Mouse (Mus musculus): ENCODE measurements around the gene Kif19a.

Kif19a gene

GRCm38 (mm10) chr11:114764820-114765818, at the start of gene Kif19a:
Gene Kif19a (plus strand): TSS chr11:114765388.
- peak; percentile 43 to 48 for DNase-seq (ENCODE audit: low spot score in 2 of 2)

GRCm38 (mm10) chr11:114715531-114715930, 49.7 kb upstream of the Kif19a start:
- peak; percentile 61 to 63 for DNase-seq (ENCODE audit: low spot score in 2 of 2)

- DNase-seq (ENCODE audit: low spot score in 2 of 2), result no peak
Observed at GRCm38 (mm10) chr11:114720535-114720934, 44.7 kb upstream of the Kif19a start.

GRCm38 (mm10) chr11:114722438-114722837, 42.8 kb upstream of the Kif19a start:
- DNase-seq (ENCODE audit: low spot score in 2 of 2), result no peak

GRCm38 (mm10) chr11:114723030-114723429, 42.2 kb upstream of the Kif19a start:
- no peak for DNase-seq (ENCODE audit: low spot score in 2 of 2)

GRCm38 (mm10) chr11:114724787-114725590, 40.2 kb upstream of the Kif19a start:
- DNase-seq (ENCODE audit: low spot score in 2 of 2), result peak; percentile 54 to 67

GRCm38 (mm10) chr11:114726965-114727825, 38.0 kb upstream of the Kif19a start, which contains the start of gene Dnaic2:
Gene Dnaic2 (plus strand): TSS chr11:114727408.
- DNase-seq (ENCODE audit: low spot score in 2 of 2), result peak; percentile 71 to 79

GRCm38 (mm10) chr11:114727826-114728186, 37.4 kb upstream of the Kif19a start:
- no peak for DNase-seq (ENCODE audit: low spot score in 2 of 2)

- DNase-seq (ENCODE audit: low spot score in 2 of 2), result no peak
Observed at GRCm38 (mm10) chr11:114728333-114728732, 36.9 kb upstream of the Kif19a start.

- no peak for DNase-seq (ENCODE audit: low spot score in 2 of 2)
Observed at GRCm38 (mm10) chr11:114729832-114730363, 35.3 kb upstream of the Kif19a start.

GRCm38 (mm10) chr11:114731711-114732110, 33.5 kb upstream of the Kif19a start:
- DNase-seq (ENCODE audit: low spot score in 2 of 2), result no peak

GRCm38 (mm10) chr11:114732890-114733289, 32.3 kb upstream of the Kif19a start:
- no peak for DNase-seq (ENCODE audit: low spot score in 2 of 2)

- DNase-seq (ENCODE audit: low spot score in 2 of 2), result no peak
Observed at GRCm38 (mm10) chr11:114736111-114736510, 29.1 kb upstream of the Kif19a start.

- DNase-seq (ENCODE audit: low spot score in 2 of 2), result peak in 1 of 2 experiments; percentile 49
Observed at GRCm38 (mm10) chr11:114736913-114737624, 28.1 kb upstream of the Kif19a start.

GRCm38 (mm10) chr11:114740598-114740997, 24.6 kb upstream of the Kif19a start:
- no peak for DNase-seq (ENCODE audit: low spot score in 2 of 2)

- DNase-seq (ENCODE audit: low spot score in 2 of 2), result no peak
Observed at GRCm38 (mm10) chr11:114741451-114741850, 23.7 kb upstream of the Kif19a start.

GRCm38 (mm10) chr11:114745134-114745533, 20.1 kb upstream of the Kif19a start:
- DNase-seq (ENCODE audit: low spot score in 2 of 2), result peak; percentile 67 to 86

GRCm38 (mm10) chr11:114747564-114748138, 17.5 kb upstream of the Kif19a start:
- DNase-seq (ENCODE audit: low spot score in 2 of 2), result no peak

- DNase-seq (ENCODE audit: low spot score in 2 of 2), result no peak
Observed at GRCm38 (mm10) chr11:114769911-114770310, 4.7 kb downstream of the Kif19a start.

- DNase-seq (ENCODE audit: low spot score in 2 of 2), result no peak
Observed at GRCm38 (mm10) chr11:114771896-114772295, 6.7 kb downstream of the Kif19a start.

All from heart, adult 9 months (tissue).